Mouse (Mus musculus) MEL (cell line): ENCODE measurements at regions not wholly inside any gene's neighbourhood (a gene's known extent, or its start where the extent isn't known, plus 50 kb on each side); places are given as distances from the start of the nearest gene placed in this dataset.

Experiments
- DNase-seq: peaks from one replicate; pipeline ENCODE4 v3.0.0; 2011; ENCODE audit warnings: low read depth, low spot score
- H3K27ac ChIP-seq: 2 replicates; pipeline ENCODE4 v1.5.1; 2012; ENCODE audit warnings: low read depth, mild to moderate bottlenecking, control low read depth, low read length, moderate library complexity; ENCODE audit not compliant: control insufficient read depth
- H3K27me3 ChIP-seq, 2 experiments: fragments of 150-350 bp in 1 of 2; sonication (generic) in 1 of 2; 2 replicates each; pipeline ENCODE4 v1.6.1; 2012; ENCODE audit warnings: low read length in 2 of 2, mild to moderate bottlenecking in 2 of 2, improper control_type of control experiment in 1 of 2, moderate library complexity in 1 of 2; ENCODE audit not compliant: insufficient read depth in 2 of 2, control insufficient read depth in 1 of 2
- H3K36me3 ChIP-seq, 2 experiments: 2 replicates each; pipeline ENCODE4 v1.6.1; 2012 to 2014; ENCODE audit warnings: low read length in 2 of 2, improper control_type of control experiment in 1 of 2, inconsistent platforms in 1 of 2, mild to moderate bottlenecking in 1 of 2; ENCODE audit not compliant: insufficient read depth in 2 of 2, control insufficient read depth in 1 of 2
- H3K4me1 ChIP-seq, 2 experiments: fragments of 150-350 bp in 1 of 2; sonication (generic) in 1 of 2; 2 replicates each; pipeline ENCODE4 v1.6.1; 2012; ENCODE audit warnings: low read length in 2 of 2, improper control_type of control experiment in 1 of 2, mild to moderate bottlenecking in 1 of 2; ENCODE audit not compliant: insufficient read depth in 2 of 2, control insufficient read depth in 1 of 2
- H3K4me3 ChIP-seq, 2 experiments: fragments of 150-350 bp in 1 of 2; sonication (generic) in 1 of 2; 2 replicates each; pipeline ENCODE4 v1.5.1; 2012; ENCODE audit warnings: low read depth in 2 of 2, low read length in 2 of 2, mild to moderate bottlenecking in 2 of 2, moderate library complexity in 2 of 2, control low read depth in 1 of 2, improper control_type of control experiment in 1 of 2; ENCODE audit not compliant: control insufficient read depth in 1 of 2, insufficient read depth in 1 of 2
- H3K79me2 ChIP-seq: 2 replicates; pipeline ENCODE4 v1.6.1; 2012; ENCODE audit warnings: mild to moderate bottlenecking, low read length, moderate library complexity; ENCODE audit not compliant: control insufficient read depth, poor library complexity, insufficient read depth
- H3K9ac ChIP-seq: 2 replicates; pipeline ENCODE4 v1.6.1; 2012; ENCODE audit warnings: low read depth, mild to moderate bottlenecking, control low read depth, low read length, moderate library complexity; ENCODE audit not compliant: control insufficient read depth, poor library complexity, severe bottlenecking
- H3K9me3 ChIP-seq: fragments of 150-350 bp; sonication (generic); replicated peaks from 2 replicates; pipeline ENCODE4 v1.6.1; 2012; ENCODE audit warnings: mild to moderate bottlenecking, low read length, improper control_type of control experiment, moderate library complexity; ENCODE audit not compliant: insufficient read depth
- BHLHE40 ChIP-seq: IDR thresholded peaks from 2 replicates; pipeline ENCODE4 v1.6.1; 2012; ENCODE audit warnings: low read depth, mild to moderate bottlenecking, inconsistent platforms, low read length, improper control_type of control experiment, borderline replicate concordance
- CHD2 ChIP-seq: IDR thresholded peaks from 2 replicates; pipeline ENCODE4 v1.6.1; 2011; ENCODE audit warnings: low read length, improper control_type of control experiment
- CTCF ChIP-seq, 3 experiments: IDR thresholded peaks in 2 of 3; conservative IDR thresholded peaks in 1 of 3; 2 replicates each; pipeline ENCODE4 v1.5.1; 2011 to 2012; ENCODE audit warnings: low read length in 3 of 3, low read depth in 2 of 3, mild to moderate bottlenecking in 2 of 3, improper control_type of control experiment in 1 of 3, inconsistent platforms in 1 of 3, mixed read lengths in 1 of 3, moderate library complexity in 1 of 3; ENCODE audit not compliant: control insufficient read depth in 1 of 3, insufficient read depth in 1 of 3, poor library complexity in 1 of 3, severe bottlenecking in 1 of 3
- E2F4 ChIP-seq: IDR thresholded peaks from 2 replicates; pipeline ENCODE4 v1.6.1; 2011; ENCODE audit warnings: low read depth, low read length, improper control_type of control experiment, borderline replicate concordance
- ELF1 ChIP-seq: IDR thresholded peaks from 2 replicates; pipeline ENCODE4 v1.6.1; 2014; ENCODE audit warnings: low read depth, mild to moderate bottlenecking, inconsistent platforms, low read length, improper control_type of control experiment, moderate library complexity
- EP300 ChIP-seq, 2 experiments: IDR thresholded peaks; 2 replicates each; pipeline ENCODE4 v1.6.1; 2011; ENCODE audit warnings: improper control_type of control experiment in 2 of 2, low read length in 2 of 2, low read depth in 1 of 2, mild to moderate bottlenecking in 1 of 2
- ETS1 ChIP-seq: IDR thresholded peaks from 2 replicates; pipeline ENCODE4 v1.6.1; 2012; ENCODE audit warnings: low read depth, mild to moderate bottlenecking, inconsistent platforms, low read length, improper control_type of control experiment, moderate library complexity
- GATA1 ChIP-seq: IDR thresholded peaks from 2 replicates; pipeline ENCODE4 v1.6.1; 2011; ENCODE audit warnings: low read depth, low read length, improper control_type of control experiment
- HCFC1 ChIP-seq: IDR thresholded peaks from 2 replicates; pipeline ENCODE4 v1.6.1; 2012; ENCODE audit warnings: low read depth, mild to moderate bottlenecking, inconsistent platforms, low read length, improper control_type of control experiment, moderate library complexity
- KAT2A ChIP-seq: conservative IDR thresholded peaks from 2 replicates; pipeline ENCODE4 v1.6.1; 2012; ENCODE audit warnings: low read depth, low read length, improper control_type of control experiment, inconsistent platforms
- MAX ChIP-seq: IDR thresholded peaks from 2 replicates; pipeline ENCODE4 v1.6.1; 2011; ENCODE audit warnings: low read length, improper control_type of control experiment
- MYB ChIP-seq: IDR thresholded peaks from 2 replicates; pipeline ENCODE4 v1.6.1; 2011; ENCODE audit warnings: mild to moderate bottlenecking, low read depth, low read length, improper control_type of control experiment
- NRF1 ChIP-seq: IDR thresholded peaks from 2 replicates; pipeline ENCODE4 v1.6.1; 2014; ENCODE audit warnings: low read depth, mild to moderate bottlenecking, inconsistent platforms, low read length, improper control_type of control experiment, moderate library complexity; ENCODE audit not compliant: poor library complexity, insufficient read depth, severe bottlenecking
- POLR2AphosphoS2 ChIP-seq: IDR thresholded peaks from 2 replicates; pipeline ENCODE4 v1.6.1; 2011; ENCODE audit warnings: low read length, improper control_type of control experiment
- SMC3 ChIP-seq: IDR thresholded peaks from 2 replicates; pipeline ENCODE4 v1.6.1; 2011; ENCODE audit warnings: low read depth, low read length, improper control_type of control experiment
- TAL1 ChIP-seq: IDR thresholded peaks from 2 replicates; pipeline ENCODE4 v1.6.1; 2012; ENCODE audit warnings: mild to moderate bottlenecking, inconsistent platforms, low read length, moderate library complexity, mixed read lengths
- TBP ChIP-seq: IDR thresholded peaks from 2 replicates; pipeline ENCODE4 v1.8.0; 2011; ENCODE audit warnings: low read depth, low read length, improper control_type of control experiment
- UBTF ChIP-seq: IDR thresholded peaks from 2 replicates; pipeline ENCODE4 v1.6.1; 2012; ENCODE audit warnings: low read depth, mild to moderate bottlenecking, inconsistent platforms, low read length, improper control_type of control experiment, moderate library complexity, borderline replicate concordance; ENCODE audit not compliant: insufficient read depth
- USF1 ChIP-seq: IDR thresholded peaks from 2 replicates; pipeline ENCODE4 v1.6.1; 2014; ENCODE audit warnings: low read depth, mild to moderate bottlenecking, inconsistent platforms, low read length, improper control_type of control experiment, moderate library complexity
- ZC3H11A ChIP-seq: IDR thresholded peaks from 2 replicates; pipeline ENCODE4 v1.6.1; 2012; ENCODE audit warnings: low read depth, mild to moderate bottlenecking, inconsistent platforms, low read length, improper control_type of control experiment
- ZMIZ1 ChIP-seq: IDR thresholded peaks from 2 replicates; pipeline ENCODE4 v1.6.1; 2012; ENCODE audit warnings: low read depth, mild to moderate bottlenecking, inconsistent platforms, low read length, improper control_type of control experiment, moderate library complexity

DNA sequence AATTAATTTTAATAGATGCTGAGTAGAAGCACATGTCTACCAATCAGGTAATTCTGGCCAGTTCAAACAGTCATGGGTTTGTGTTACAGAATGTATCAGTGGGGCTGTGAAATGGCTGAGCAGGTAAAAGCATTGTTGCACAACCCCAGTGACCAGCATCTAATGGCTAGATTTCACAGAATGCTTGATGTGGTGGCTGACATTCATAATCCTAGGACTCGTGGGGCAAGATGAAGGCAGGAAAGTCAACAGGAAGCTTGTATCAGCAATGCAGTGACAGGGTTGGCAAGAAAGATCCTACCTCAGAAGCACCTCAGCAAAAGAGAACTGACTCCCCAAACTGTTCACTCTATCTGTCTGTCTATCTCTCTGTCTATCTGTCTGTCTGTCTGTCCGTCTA is 186.7 kb downstream of the Satb1 start:
- no peak for DNase-seq
- no peak overlapping the region for H3K27ac ChIP-seq
- H3K9me3 ChIP-seq = no peaks in the 10 kb centered on the region
- H3K27me3 ChIP-seq = no peaks in the 10 kb centered on the region
- no peak overlapping the region for H3K4me3 ChIP-seq
- H3K4me1 ChIP-seq = no peaks in the 10 kb centered on the region
- TF ChIP-seq CHD2 (no peak), MYB (no peak), ZMIZ1 (no peak), KAT2A (no peak), UBTF (no peak), BHLHE40 (no peak), ZC3H11A (no peak), E2F4 (no peak), SMC3 (no peak), USF1 (no peak), CTCF (IDR thresholded peaks at IDR 0.05 in 2 of 3, conservative IDR thresholded peaks at IDR 0.05 in 1 of 3; ENCODE audit: control insufficient read depth in 1 of 3, insufficient read depth in 1 of 3, low read depth in 2 of 3, low read length in 3 of 3, poor library complexity in 1 of 3, severe bottlenecking in 1 of 3) (no peak), TBP (no peak), ETS1 (no peak), MAX (no peak), GATA1 (no peak), EP300 (IDR thresholded peaks at IDR 0.05; ENCODE audit: low read depth in 1 of 2, low read length in 2 of 2) (no peak), ELF1 (no peak), POLR2AphosphoS2 (no peak)
- no peaks in the 10 kb centered on the region for H3K79me2 ChIP-seq
- H3K36me3 ChIP-seq = no peaks in the 10 kb centered on the region
- no peak overlapping the region for H3K9ac ChIP-seq

DNA sequence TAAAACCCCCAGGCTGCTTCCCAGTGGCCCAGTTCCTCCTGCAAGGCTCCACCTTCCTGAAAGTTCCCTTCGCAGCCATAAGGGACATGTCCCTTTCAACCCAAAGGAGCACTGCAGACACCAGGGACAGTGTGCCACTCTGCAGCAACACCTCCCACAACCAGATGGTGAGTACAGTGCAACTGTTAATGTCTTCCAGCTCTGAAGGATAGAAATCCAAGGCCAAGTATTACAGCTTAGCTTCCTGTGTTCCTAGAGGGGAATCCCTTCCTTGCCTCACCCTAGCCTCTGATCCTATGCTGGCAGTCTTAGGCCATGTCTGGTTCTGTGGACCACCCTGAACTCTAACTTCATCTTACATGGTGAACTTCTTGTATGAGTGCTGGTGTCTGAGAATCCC is 187.2 kb downstream of the Satb1 start:
- H3K27me3 ChIP-seq = no peaks in the 10 kb centered on the region
- no peak overlapping the region for H3K4me3 ChIP-seq
- H3K9ac ChIP-seq = no peak overlapping the region
- no peaks in the 10 kb centered on the region for H3K9me3 ChIP-seq
- no peak for TF ChIP-seq EP300 (IDR thresholded peaks at IDR 0.05; ENCODE audit: low read depth in 1 of 2, low read length in 2 of 2)
- TF ChIP-seq ELF1 = no peak
- TF ChIP-seq NRF1 = no peak
- TF ChIP-seq BHLHE40 = no peak
- TF ChIP-seq HCFC1 = no peak
- no peak for TF ChIP-seq CHD2
- TF ChIP-seq KAT2A = no peak
- TF ChIP-seq TAL1 = no peak
- TF ChIP-seq CTCF (IDR thresholded peaks at IDR 0.05 in 2 of 3, conservative IDR thresholded peaks at IDR 0.05 in 1 of 3; ENCODE audit: control insufficient read depth in 1 of 3, insufficient read depth in 1 of 3, low read depth in 2 of 3, low read length in 3 of 3, poor library complexity in 1 of 3, severe bottlenecking in 1 of 3) = no peak
- no peaks in the 10 kb centered on the region for H3K36me3 ChIP-seq
- H3K79me2 ChIP-seq = no peaks in the 10 kb centered on the region
- H3K27ac ChIP-seq = no peak overlapping the region
- no peak for DNase-seq
- no peaks in the 10 kb centered on the region for H3K4me1 ChIP-seq
